ENCODE assay signal across 27 mouse cellular contexts in genomic region chr12:112229084-112229483, GRCm38 (mm10).
A peak's percentile ranks its signal among the peaks of the same experiment; 100 is the strongest.
DNase-seq lines count a peak whose midpoint lies in the region; ATAC-seq and TF ChIP-seq lines count a peak whose summit lies in the region.
"Had no signal": no experiment of that assay in that cellular context is flagged by ENCODE, and none has a peak within 500 bp of the region (broad histone marks: within the 10 kb centered on the region; RNA-seq: fewer than 3 reads in every experiment).

No protein-coding gene starts in this region.

- no peak for TF ChIP-seq CTCF in liver, adult 2 months (IDR thresholded peaks at IDR 0.05; ENCODE audit: low read depth, low read length)
- no peak for TF ChIP-seq CTCF in lung, postnatal 0 days (IDR thresholded peaks at IDR 0.05)

- ATAC-seq in forebrain, embryonic 12.5 days (ENCODE audit: low FRiP score), result peak; percentile 34; the same call in 1 of the 2 replicates
- ATAC-seq in forebrain, embryonic 13.5 days, result no peak
- ATAC-seq in liver, embryonic 11.5 days (replicated peaks; ENCODE audit: low FRiP score), result no peak
- no peak for ATAC-seq in midbrain, embryonic 14.5 days (ENCODE audit: low FRiP score, low TSS enrichment)
- ATAC-seq in lung, postnatal 0 days, result no peak
- ATAC-seq: intestine, embryonic 16.5 days had no signal

- H3K27me3 ChIP-seq in forebrain, embryonic 12.5 days, result peaks cover 9% of the 10 kb centered on the region; the same call in 1 of the 2 replicates
- H3K27me3 ChIP-seq in forebrain, embryonic 13.5 days, result no peaks in the 10 kb centered on the region
- no peaks in the 10 kb centered on the region for H3K27me3 ChIP-seq in liver, adult 2 months (ENCODE audit: control insufficient read depth, insufficient read depth, low read length)
- no peaks in the 10 kb centered on the region for H3K27me3 ChIP-seq in liver, embryonic 11.5 days (replicated peaks; ENCODE audit: control insufficient read depth, insufficient read depth, low read length)
- 0 out of 2 replicates have a peak, but pooled peaks cover 4% of the 10 kb centered on the region for H3K27me3 ChIP-seq in embryonic facial prominence, embryonic 10.5 days (replicated peaks; ENCODE audit: low read depth, poor library complexity, severe bottlenecking)
- no peaks in the 10 kb centered on the region for H3K27me3 ChIP-seq in midbrain, embryonic 14.5 days (ENCODE audit: control insufficient read depth, insufficient read depth, low read length)
- H3K27me3 ChIP-seq in lung, postnatal 0 days (replicated peaks; ENCODE audit: insufficient read depth, low read length), result no peaks in the 10 kb centered on the region
- H3K27me3 ChIP-seq: embryonic facial prominence, embryonic 12.5 days; heart, embryonic 12.5 days; liver, embryonic 13.5 days had no signal

- no peaks in the 10 kb centered on the region for H3K36me3 ChIP-seq in forebrain, embryonic 12.5 days (replicated peaks)
- H3K36me3 ChIP-seq in forebrain, embryonic 13.5 days (ENCODE audit: poor library complexity, severe bottlenecking), result no peaks in the 10 kb centered on the region
- H3K36me3 ChIP-seq in liver, adult 2 months (ENCODE audit: control insufficient read depth, insufficient read depth, low read length), result no peaks in the 10 kb centered on the region
- no peaks in the 10 kb centered on the region for H3K36me3 ChIP-seq in liver, embryonic 11.5 days (ENCODE audit: control insufficient read depth, insufficient read depth, low read length)
- H3K36me3 ChIP-seq in embryonic facial prominence, embryonic 10.5 days (replicated peaks), result no peaks in the 10 kb centered on the region
- no peaks in the 10 kb centered on the region for H3K36me3 ChIP-seq in midbrain, embryonic 14.5 days (ENCODE audit: control insufficient read depth, insufficient read depth, low read length)
- no peaks in the 10 kb centered on the region for H3K36me3 ChIP-seq in lung, postnatal 0 days (ENCODE audit: insufficient read depth, low read length)
- H3K36me3 ChIP-seq: embryonic facial prominence, embryonic 12.5 days; G1E; heart, embryonic 12.5 days; limb, embryonic 13.5 days; liver, embryonic 13.5 days had no signal

- no peak for TF ChIP-seq EP300 in lung, postnatal 0 days (IDR thresholded peaks at IDR 0.05)

- 0 out of 2 replicates have a peak overlapping the region, but pooled peaks have one; percentile 21 for H3K27ac ChIP-seq in forebrain, embryonic 12.5 days
- no peak overlapping the region for H3K27ac ChIP-seq in forebrain, embryonic 13.5 days
- no peak overlapping the region for H3K27ac ChIP-seq in liver, adult 2 months (replicated peaks; ENCODE audit: insufficient read depth, low read depth, low read length)
- H3K27ac ChIP-seq in liver, embryonic 11.5 days (ENCODE audit: low read depth, low read length), result no peak overlapping the region
- H3K27ac ChIP-seq in embryonic facial prominence, embryonic 10.5 days (replicated peaks), result peak overlapping the region; percentile 66
- H3K27ac ChIP-seq in midbrain, embryonic 14.5 days (replicated peaks; ENCODE audit: low read depth, low read length), result 0 out of 2 replicates have a peak overlapping the region, but pooled peaks have one; percentile 3
- no peak overlapping the region for H3K27ac ChIP-seq in lung, postnatal 0 days (ENCODE audit: low read length)
- H3K27ac ChIP-seq: embryonic facial prominence, embryonic 12.5 days; kidney, postnatal 0 days; limb, embryonic 13.5 days; liver, embryonic 13.5 days; macrophage; stomach, postnatal 0 days had no signal

- no peak for TF ChIP-seq POLR2A in liver, adult 2 months (IDR thresholded peaks at IDR 0.05; ENCODE audit: extremely low read depth, insufficient read depth, low read length)

- peaks cover 43% of the 10 kb centered on the region for H3K4me1 ChIP-seq in forebrain, embryonic 12.5 days
- H3K4me1 ChIP-seq in forebrain, embryonic 13.5 days, result peaks cover 35% of the 10 kb centered on the region
- H3K4me1 ChIP-seq in liver, adult 2 months (ENCODE audit: control insufficient read depth, insufficient read depth, low read length), result 0 out of 2 replicates have a peak, but pooled peaks cover 7% of the 10 kb centered on the region
- peaks cover 5% of the 10 kb centered on the region; the same call in 1 of the 2 replicates for H3K4me1 ChIP-seq in liver, embryonic 11.5 days (replicated peaks; ENCODE audit: control insufficient read depth, insufficient read depth, low read length)
- H3K4me1 ChIP-seq in embryonic facial prominence, embryonic 10.5 days, result peaks cover 44% of the 10 kb centered on the region
- H3K4me1 ChIP-seq in midbrain, embryonic 14.5 days (ENCODE audit: control insufficient read depth, insufficient read depth, low read length), result peaks cover 42% of the 10 kb centered on the region
- H3K4me1 ChIP-seq in lung, postnatal 0 days (ENCODE audit: insufficient read depth, low read depth, low read length), result no peaks in the 10 kb centered on the region
- H3K4me1 ChIP-seq: embryonic facial prominence, embryonic 12.5 days; liver, embryonic 13.5 days had no signal

- no peak overlapping the region for H3K4me2 ChIP-seq in forebrain, embryonic 12.5 days
- H3K4me2 ChIP-seq in forebrain, embryonic 13.5 days, result no peak overlapping the region
- no peak overlapping the region for H3K4me2 ChIP-seq in liver, embryonic 11.5 days
- no peak overlapping the region for H3K4me2 ChIP-seq in midbrain, embryonic 14.5 days (ENCODE audit: low read length)
- H3K4me2 ChIP-seq in lung, postnatal 0 days (replicated peaks; ENCODE audit: low read depth, low read length), result no peak overlapping the region
- H3K4me2 ChIP-seq: embryonic facial prominence, embryonic 12.5 days; heart, embryonic 12.5 days; limb, embryonic 13.5 days; liver, embryonic 13.5 days had no signal

- no peak overlapping the region for H3K4me3 ChIP-seq in forebrain, embryonic 12.5 days (replicated peaks)
- H3K4me3 ChIP-seq in forebrain, embryonic 13.5 days, result no peak overlapping the region
- no peak overlapping the region for H3K4me3 ChIP-seq in liver, adult 2 months (ENCODE audit: insufficient read depth, low read depth, low read length)
- no peak overlapping the region for H3K4me3 ChIP-seq in liver, embryonic 11.5 days (ENCODE audit: low read depth, low read length)
- H3K4me3 ChIP-seq in embryonic facial prominence, embryonic 10.5 days, result no peak overlapping the region
- H3K4me3 ChIP-seq in midbrain, embryonic 14.5 days (replicated peaks; ENCODE audit: low read depth, low read length), result no peak overlapping the region
- no peak overlapping the region for H3K4me3 ChIP-seq in lung, postnatal 0 days (ENCODE audit: low read depth, low read length)
- H3K4me3 ChIP-seq: embryonic facial prominence, embryonic 12.5 days; heart, embryonic 12.5 days; limb, embryonic 13.5 days; liver, embryonic 13.5 days had no signal

- H3K9me3 ChIP-seq in forebrain, embryonic 12.5 days, result no peaks in the 10 kb centered on the region
- no peaks in the 10 kb centered on the region for H3K9me3 ChIP-seq in forebrain, embryonic 13.5 days (replicated peaks)
- H3K9me3 ChIP-seq in liver, embryonic 11.5 days (ENCODE audit: control insufficient read depth, low read length), result no peaks in the 10 kb centered on the region
- H3K9me3 ChIP-seq in embryonic facial prominence, embryonic 10.5 days, result no peaks in the 10 kb centered on the region
- H3K9me3 ChIP-seq in midbrain, embryonic 14.5 days (ENCODE audit: control insufficient read depth, low read length), result no peaks in the 10 kb centered on the region
- H3K9me3 ChIP-seq in lung, postnatal 0 days (ENCODE audit: low read length), result no peaks in the 10 kb centered on the region
- H3K9me3 ChIP-seq: embryonic facial prominence, embryonic 12.5 days; G1E; heart, embryonic 12.5 days; limb, embryonic 13.5 days; liver, embryonic 13.5 days had no signal

- no peaks in the 10 kb centered on the region for H3K79me2 ChIP-seq in liver, adult 2 months (ENCODE audit: control insufficient read depth, insufficient read depth, low read length)

- WGBS in forebrain, embryonic 12.5 days, result 59% methylated on average over 10 of the region's 10 CpGs
- 61% methylated on average over 10 of the region's 10 CpGs for WGBS in forebrain, embryonic 13.5 days
- WGBS in liver, adult 2 months, result 30% methylated on average over 10 of the region's 10 CpGs
- WGBS in liver, embryonic 11.5 days, result 58% methylated on average over 10 of the region's 10 CpGs
- 63% methylated on average over 10 of the region's 10 CpGs for whole genome bisulfite sequencing in embryonic facial prominence, embryonic 10.5 days
- WGBS in midbrain, embryonic 14.5 days, result 53% methylated on average over 10 of the region's 10 CpGs
- 62% methylated on average over 10 of the region's 10 CpGs for WGBS in lung, postnatal 0 days

- peak; percentile 42 for DNase-seq in liver, adult 2 months (ENCODE audit: extremely low read depth, low read depth, low spot score)
- DNase-seq in liver, embryonic 11.5 days (ENCODE audit: low spot score), result no peak
- no peak for DNase-seq in embryonic facial prominence, embryonic 10.5 days (ENCODE audit: low spot score)
- DNase-seq in midbrain, embryonic 14.5 days, result peak; percentile 56
- DNase-seq in lung, postnatal 0 days (ENCODE audit: low spot score), result no peak
- DNase-seq: adrenal gland, adult 8-10 months; cerebellum, adult 8-10 months; cerebellum, postnatal 36 days; gastrocnemius, postnatal 36 days; heart, adult 18-20 months; kidney, adult 8-10 months; liver, embryonic 13.5 days; lung, adult 18-20 months; lung, postnatal 10 days; right cerebral cortex, postnatal 4 days; thymus, adult 18-20 months; thymus, postnatal 25 days had no signal

- no peak overlapping the region for H3K9ac ChIP-seq in forebrain, embryonic 12.5 days
- no peak overlapping the region for H3K9ac ChIP-seq in forebrain, embryonic 13.5 days
- H3K9ac ChIP-seq in liver, adult 2 months (ENCODE audit: low read depth, low read length), result no peak overlapping the region
- no peak overlapping the region for H3K9ac ChIP-seq in liver, embryonic 11.5 days (ENCODE audit: low read depth, low read length)
- H3K9ac ChIP-seq in midbrain, embryonic 14.5 days (replicated peaks; ENCODE audit: low read length), result no peak overlapping the region; the same call in 1 of the 2 replicates
- H3K9ac ChIP-seq in lung, postnatal 0 days (replicated peaks; ENCODE audit: low read depth), result no peak overlapping the region
- H3K9ac ChIP-seq: embryonic facial prominence, embryonic 12.5 days; heart, embryonic 12.5 days; limb, embryonic 13.5 days; liver, embryonic 13.5 days had no signal

Comparison
In these comparisons a context has a peak if more than half of its experiments do, and no peak if none do; other contexts are left out.
1. H3K27ac ChIP-seq: peak in forebrain, embryonic 12.5 days (single experiment), embryonic facial prominence, embryonic 10.5 days (single experiment) and midbrain, embryonic 14.5 days (single experiment); none in forebrain, embryonic 13.5 days (single experiment), liver, adult 2 months (single experiment), liver, embryonic 11.5 days (single experiment) and lung, postnatal 0 days (single experiment).
2. DNase-seq: peak in liver, adult 2 months (single experiment) and midbrain, embryonic 14.5 days (single experiment); none in liver, embryonic 11.5 days (single experiment), embryonic facial prominence, embryonic 10.5 days (single experiment) and lung, postnatal 0 days (single experiment).